Mouse (Mus musculus) C2C12 (cell line): ENCODE data around the gene Tasp1.

Source experiments
- CEBPB ChIP-seq: IDR thresholded peaks from one replicate; pipeline ENCODE4 v1.6.1; 2011; ENCODE audit warnings: low read depth, mild to moderate bottlenecking, control low read depth, moderate library complexity
- CTCF ChIP-seq: IDR thresholded peaks from one replicate; pipeline ENCODE4 v1.5.1; 2011; ENCODE audit not compliant: control insufficient read depth, insufficient read depth, insufficient read length
- FOSL1 ChIP-seq: IDR thresholded peaks from one replicate; pipeline ENCODE4 v1.8.0; 2011; ENCODE audit warnings: mild to moderate bottlenecking, low read length; ENCODE audit not compliant: poor library complexity, insufficient read depth, severe bottlenecking
- MAX ChIP-seq: IDR thresholded peaks from one replicate; pipeline ENCODE4 v1.6.1; 2011; ENCODE audit warnings: mild to moderate bottlenecking, control low read depth
- MYOD1 ChIP-seq: IDR thresholded peaks from one replicate; pipeline ENCODE4 v1.6.1; 2011; ENCODE audit warnings: low read depth; ENCODE audit not compliant: control insufficient read depth, insufficient read length
- USF1 ChIP-seq: IDR thresholded peaks from one replicate; pipeline ENCODE4 v1.6.1; 2011; ENCODE audit warnings: low read depth, mild to moderate bottlenecking, control low read depth, moderate library complexity

DNA sequence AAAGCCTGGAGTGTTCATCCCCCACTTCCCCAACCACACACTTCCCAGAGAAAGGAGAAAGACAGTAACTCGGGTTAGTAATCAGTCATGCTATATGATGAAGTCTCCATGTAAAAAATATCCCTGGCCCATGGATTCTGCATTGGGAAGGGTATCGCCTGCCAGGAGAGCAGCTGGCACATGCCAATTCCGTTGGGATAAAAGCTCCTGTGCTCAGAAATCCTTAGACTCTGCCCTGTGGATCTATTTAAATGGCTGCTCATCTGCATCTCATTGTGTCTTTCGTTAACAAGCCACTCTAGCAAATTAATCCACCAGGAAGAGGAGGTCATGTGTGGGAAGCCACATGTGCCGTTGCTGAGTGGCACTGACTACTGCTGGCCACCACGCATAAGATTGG is 258.7 kb downstream of the Tasp1 start:
- TF ChIP-seq CTCF = no peak
- no peak for TF ChIP-seq CEBPB
- no peak for TF ChIP-seq MAX
- TF ChIP-seq USF1 = no peak
- no peak for TF ChIP-seq FOSL1
- TF ChIP-seq MYOD1 = no peak
